Mouse (Mus musculus): Measurements from ENCODE around the gene Hacl1. TPM values are rescaled to one million over a fixed set of nuclear protein-coding genes. Genes with fewer than 3 reads are reported as not detected.

The Hacl1 gene
- polyA plus RNA-seq, 1 experiment from 2014 or later = 13.5 TPM

GRCm38 (mm10) chr14:31656857-31657645 lies 16.0 kb upstream of the Hacl1 start:
- no peak overlapping the region for H3K9ac ChIP-seq (replicated peaks; ENCODE audit: low read depth, low read length)
- no peak for ATAC-seq (ENCODE audit: low read depth)
- H3K4me1 ChIP-seq (ENCODE audit: control insufficient read depth, insufficient read depth, low read length) = peaks cover 14% of the 10 kb centered on the region
- no peaks in the 10 kb centered on the region for H3K36me3 ChIP-seq (ENCODE audit: control insufficient read depth, insufficient read depth, low read length)
- H3K9me3 ChIP-seq (ENCODE audit: control insufficient read depth, low read length) = no peaks in the 10 kb centered on the region
- WGBS = 38% methylated on average over 5 of the region's 5 CpGs
- H3K27me3 ChIP-seq (ENCODE audit: control insufficient read depth, insufficient read depth, low read length) = no peaks in the 10 kb centered on the region
- H3K4me3 ChIP-seq (ENCODE audit: low read depth, low read length) = no peak overlapping the region
- peak overlapping the region; percentile 28; the same call in 1 of the 2 replicates for H3K27ac ChIP-seq (ENCODE audit: low read depth, low read length)
- no peak overlapping the region for H3K4me2 ChIP-seq (ENCODE audit: low read depth, low read length)

GRCm38 (mm10) chr14:31656386-31656785 lies 15.3 kb upstream of the Hacl1 start:
- H3K9ac ChIP-seq (replicated peaks; ENCODE audit: low read depth, low read length) = no peak overlapping the region
- no peaks in the 10 kb centered on the region for H3K36me3 ChIP-seq (ENCODE audit: control insufficient read depth, insufficient read depth, low read length)
- no peak overlapping the region for H3K4me3 ChIP-seq (ENCODE audit: low read depth, low read length)
- 85% methylated on average over 7 of the region's 7 CpGs for WGBS
- peaks cover 14% of the 10 kb centered on the region for H3K4me1 ChIP-seq (ENCODE audit: control insufficient read depth, insufficient read depth, low read length)
- H3K9me3 ChIP-seq (ENCODE audit: control insufficient read depth, low read length) = no peaks in the 10 kb centered on the region
- H3K4me2 ChIP-seq (ENCODE audit: low read depth, low read length) = no peak overlapping the region
- no peak for ATAC-seq (ENCODE audit: low read depth)
- H3K27ac ChIP-seq (ENCODE audit: low read depth, low read length) = no peak overlapping the region
- no peaks in the 10 kb centered on the region for H3K27me3 ChIP-seq (ENCODE audit: control insufficient read depth, insufficient read depth, low read length)

GRCm38 (mm10) chr14:31655406-31655805 lies 14.3 kb upstream of the Hacl1 start:
- no peak overlapping the region for H3K4me2 ChIP-seq (ENCODE audit: low read depth, low read length)
- no peak overlapping the region for H3K9ac ChIP-seq (replicated peaks; ENCODE audit: low read depth, low read length)
- WGBS = 82% methylated on average over 14 of the region's 14 CpGs
- no peaks in the 10 kb centered on the region for H3K27me3 ChIP-seq (ENCODE audit: control insufficient read depth, insufficient read depth, low read length)
- peaks cover 9% of the 10 kb centered on the region for H3K4me1 ChIP-seq (ENCODE audit: control insufficient read depth, insufficient read depth, low read length)
- H3K4me3 ChIP-seq (ENCODE audit: low read depth, low read length) = no peak overlapping the region
- no peaks in the 10 kb centered on the region for H3K36me3 ChIP-seq (ENCODE audit: control insufficient read depth, insufficient read depth, low read length)
- ATAC-seq (ENCODE audit: low read depth) = no peak
- no peak overlapping the region for H3K27ac ChIP-seq (ENCODE audit: low read depth, low read length)
- H3K9me3 ChIP-seq (ENCODE audit: control insufficient read depth, low read length) = no peaks in the 10 kb centered on the region

- Histone ChIP-seq H3K4me1 (ENCODE audit: control insufficient read depth, insufficient read depth, low read length) (peaks cover 4% of the 10 kb centered on the region), H3K9ac (replicated peaks; ENCODE audit: low read depth, low read length) (no peak overlapping the region), H3K27ac (ENCODE audit: low read depth, low read length) (no peak overlapping the region), H3K9me3 (ENCODE audit: control insufficient read depth, low read length) (no peaks in the 10 kb centered on the region), H3K27me3 (ENCODE audit: control insufficient read depth, insufficient read depth, low read length) (no peaks in the 10 kb centered on the region), H3K36me3 (ENCODE audit: control insufficient read depth, insufficient read depth, low read length) (no peaks in the 10 kb centered on the region), H3K4me3 (ENCODE audit: low read depth, low read length) (no peak overlapping the region), H3K4me2 (ENCODE audit: low read depth, low read length) (no peak overlapping the region)
- 92% methylated on average over 5 of the region's 5 CpGs for WGBS
- no peak for ATAC-seq (ENCODE audit: low read depth)
Observed at GRCm38 (mm10) chr14:31654816-31655215, 13.7 kb upstream of the Hacl1 start.

- Histone ChIP-seq H3K4me1 (ENCODE audit: control insufficient read depth, insufficient read depth, low read length) (peaks cover 4% of the 10 kb centered on the region; the same call in 1 of the 2 replicates), H3K27me3 (ENCODE audit: control insufficient read depth, insufficient read depth, low read length) (no peaks in the 10 kb centered on the region), H3K9ac (replicated peaks; ENCODE audit: low read depth, low read length) (no peak overlapping the region), H3K27ac (ENCODE audit: low read depth, low read length) (no peak overlapping the region), H3K36me3 (ENCODE audit: control insufficient read depth, insufficient read depth, low read length) (no peaks in the 10 kb centered on the region), H3K4me2 (ENCODE audit: low read depth, low read length) (no peak overlapping the region), H3K9me3 (ENCODE audit: control insufficient read depth, low read length) (no peaks in the 10 kb centered on the region), H3K4me3 (ENCODE audit: low read depth, low read length) (no peak overlapping the region)
- WGBS = 87% methylated on average over 14 of the region's 14 CpGs
- ATAC-seq (ENCODE audit: low read depth) = no peak
Observed at GRCm38 (mm10) chr14:31653101-31653875, 12.2 kb upstream of the Hacl1 start.

GRCm38 (mm10) chr14:31652624-31653023 lies 11.5 kb upstream of the Hacl1 start:
- H3K9me3 ChIP-seq (ENCODE audit: control insufficient read depth, low read length) = no peaks in the 10 kb centered on the region
- H3K4me2 ChIP-seq (ENCODE audit: low read depth, low read length) = no peak overlapping the region
- WGBS = 78% methylated on average over 1 of the region's 1 CpGs
- H3K27ac ChIP-seq (ENCODE audit: low read depth, low read length) = no peak overlapping the region
- H3K4me3 ChIP-seq (ENCODE audit: low read depth, low read length) = no peak overlapping the region
- no peaks in the 10 kb centered on the region for H3K36me3 ChIP-seq (ENCODE audit: control insufficient read depth, insufficient read depth, low read length)
- H3K9ac ChIP-seq (replicated peaks; ENCODE audit: low read depth, low read length) = no peak overlapping the region
- H3K4me1 ChIP-seq (ENCODE audit: control insufficient read depth, insufficient read depth, low read length) = peaks cover 4% of the 10 kb centered on the region; the same call in 1 of the 2 replicates
- no peaks in the 10 kb centered on the region for H3K27me3 ChIP-seq (ENCODE audit: control insufficient read depth, insufficient read depth, low read length)
- no peak for ATAC-seq (ENCODE audit: low read depth)

- ATAC-seq (ENCODE audit: low read depth) = no peak
- WGBS = 75% methylated on average over 5 of the region's 5 CpGs
- Histone ChIP-seq H3K36me3 (ENCODE audit: control insufficient read depth, insufficient read depth, low read length) (no peaks in the 10 kb centered on the region), H3K4me3 (ENCODE audit: low read depth, low read length) (no peak overlapping the region), H3K27me3 (ENCODE audit: control insufficient read depth, insufficient read depth, low read length) (no peaks in the 10 kb centered on the region), H3K4me2 (ENCODE audit: low read depth, low read length) (no peak overlapping the region), H3K9ac (replicated peaks; ENCODE audit: low read depth, low read length) (no peak overlapping the region), H3K4me1 (ENCODE audit: control insufficient read depth, insufficient read depth, low read length) (no peaks in the 10 kb centered on the region), H3K27ac (ENCODE audit: low read depth, low read length) (no peak overlapping the region), H3K9me3 (ENCODE audit: control insufficient read depth, low read length) (no peaks in the 10 kb centered on the region)
Observed at GRCm38 (mm10) chr14:31652106-31652505, 11.0 kb upstream of the Hacl1 start.

GRCm38 (mm10) chr14:31651206-31651605 lies 10.1 kb upstream of the Hacl1 start:
- H3K4me2 ChIP-seq (ENCODE audit: low read depth, low read length) = no peak overlapping the region
- H3K27me3 ChIP-seq (ENCODE audit: control insufficient read depth, insufficient read depth, low read length) = no peaks in the 10 kb centered on the region
- 93% methylated on average over 7 of the region's 7 CpGs for WGBS
- ATAC-seq (ENCODE audit: low read depth) = no peak
- no peak overlapping the region for H3K4me3 ChIP-seq (ENCODE audit: low read depth, low read length)
- H3K9me3 ChIP-seq (ENCODE audit: control insufficient read depth, low read length) = no peaks in the 10 kb centered on the region
- no peak overlapping the region for H3K27ac ChIP-seq (ENCODE audit: low read depth, low read length)
- H3K36me3 ChIP-seq (ENCODE audit: control insufficient read depth, insufficient read depth, low read length) = no peaks in the 10 kb centered on the region
- H3K9ac ChIP-seq (replicated peaks; ENCODE audit: low read depth, low read length) = no peak overlapping the region
- H3K4me1 ChIP-seq (ENCODE audit: control insufficient read depth, insufficient read depth, low read length) = no peaks in the 10 kb centered on the region

GRCm38 (mm10) chr14:31650347-31650746 lies 9.3 kb upstream of the Hacl1 start:
- Histone ChIP-seq H3K9ac (replicated peaks; ENCODE audit: low read depth, low read length) (no peak overlapping the region), H3K27me3 (ENCODE audit: control insufficient read depth, insufficient read depth, low read length) (no peaks in the 10 kb centered on the region), H3K27ac (ENCODE audit: low read depth, low read length) (no peak overlapping the region), H3K4me2 (ENCODE audit: low read depth, low read length) (no peak overlapping the region), H3K36me3 (ENCODE audit: control insufficient read depth, insufficient read depth, low read length) (no peaks in the 10 kb centered on the region), H3K4me3 (ENCODE audit: low read depth, low read length) (no peak overlapping the region), H3K9me3 (ENCODE audit: control insufficient read depth, low read length) (no peaks in the 10 kb centered on the region), H3K4me1 (ENCODE audit: control insufficient read depth, insufficient read depth, low read length) (no peaks in the 10 kb centered on the region)
- ATAC-seq (ENCODE audit: low read depth) = no peak
- 98% methylated on average over 3 of the region's 3 CpGs for WGBS
